Mouse (Mus musculus): ENCODE data around the gene Mybpc3. TPM values are rescaled to one million over a fixed set of nuclear protein-coding genes. Genes with fewer than 3 reads are reported as not detected.

The Mybpc3 gene
- polyA plus RNA-seq, 1 experiment from 2014 or later: 0.07 TPM

- Histone ChIP-seq H3K9me3 (ENCODE audit: control insufficient read depth, low read length) (no peaks in the 10 kb centered on the region), H3K4me2 (replicated peaks; ENCODE audit: low read depth) (no peak within 1 kb of the TSS), H3K27me3 (ENCODE audit: control insufficient read depth, insufficient read depth, low read length) (no peaks in the 10 kb centered on the region), H3K4me3 (ENCODE audit: low read depth, low read length) (no peak within 1 kb of the TSS), H3K36me3 (ENCODE audit: control insufficient read depth, insufficient read depth, low read length) (no peaks in the 10 kb centered on the region), H3K9ac (ENCODE audit: low read length) (no peak within 1 kb of the TSS), H3K4me1 (replicated peaks; ENCODE audit: control insufficient read depth, insufficient read depth) (no peaks in the 10 kb centered on the region), H3K27ac (replicated peaks) (peak within 1 kb of the TSS; percentile 35; the same call in 1 of the 2 replicates)
- ATAC-seq (ENCODE audit: low FRiP score, low TSS enrichment): no peak
- no peak for TF ChIP-seq CTCF (IDR thresholded peaks at IDR 0.05; ENCODE audit: low read depth)
- TF ChIP-seq EP300 (optimal IDR thresholded peaks at IDR 0.05): no peak
- DNase-seq (ENCODE audit: low spot score): no peak
- 69% methylated on average over 13 of the region's 13 CpGs for WGBS
Measured at GRCm38 (mm10) chr2:91081775-91082695, 35.9 kb upstream of the Mybpc3 start, which contains the start of gene Spi1. Spi1 (plus strand) TSS chr2:91082390.

- Histone ChIP-seq H3K9ac (ENCODE audit: low read length) (no peak overlapping the region), H3K27me3 (ENCODE audit: control insufficient read depth, insufficient read depth, low read length) (no peaks in the 10 kb centered on the region), H3K27ac (replicated peaks) (peak overlapping the region; percentile 35; the same call in 1 of the 2 replicates), H3K4me3 (ENCODE audit: low read depth, low read length) (no peak overlapping the region), H3K36me3 (ENCODE audit: control insufficient read depth, insufficient read depth, low read length) (no peaks in the 10 kb centered on the region), H3K9me3 (ENCODE audit: control insufficient read depth, low read length) (no peaks in the 10 kb centered on the region), H3K4me1 (replicated peaks; ENCODE audit: control insufficient read depth, insufficient read depth) (no peaks in the 10 kb centered on the region), H3K4me2 (replicated peaks; ENCODE audit: low read depth) (no peak overlapping the region)
- TF ChIP-seq EP300 (optimal IDR thresholded peaks at IDR 0.05): no peak
- 66% methylated on average over 11 of the region's 11 CpGs for WGBS
- DNase-seq (ENCODE audit: low spot score): no peak
- peak; percentile 41; the same call in 1 of the 2 replicates for ATAC-seq (ENCODE audit: low FRiP score, low TSS enrichment)
Measured at GRCm38 (mm10) chr2:91082844-91083243, 35.1 kb upstream of the Mybpc3 start.

GRCm38 (mm10) chr2:91083366-91083940, 34.5 kb upstream of the Mybpc3 start:
- Histone ChIP-seq H3K4me1 (replicated peaks; ENCODE audit: control insufficient read depth, insufficient read depth) (no peaks in the 10 kb centered on the region), H3K27me3 (ENCODE audit: control insufficient read depth, insufficient read depth, low read length) (no peaks in the 10 kb centered on the region), H3K9ac (ENCODE audit: low read length) (no peak overlapping the region), H3K36me3 (ENCODE audit: control insufficient read depth, insufficient read depth, low read length) (no peaks in the 10 kb centered on the region), H3K27ac (replicated peaks) (no peak overlapping the region), H3K9me3 (ENCODE audit: control insufficient read depth, low read length) (no peaks in the 10 kb centered on the region), H3K4me2 (replicated peaks; ENCODE audit: low read depth) (no peak overlapping the region), H3K4me3 (ENCODE audit: low read depth, low read length) (no peak overlapping the region)
- no peak for DNase-seq (ENCODE audit: low spot score)
- TF ChIP-seq CTCF (IDR thresholded peaks at IDR 0.05; ENCODE audit: low read depth): no peak
- TF ChIP-seq EP300 (optimal IDR thresholded peaks at IDR 0.05): no peak
- WGBS: 56% methylated on average over 1 of the region's 1 CpGs
- no peak for ATAC-seq (ENCODE audit: low FRiP score, low TSS enrichment)

- no peaks in the 10 kb centered on the region for H3K4me1 ChIP-seq (replicated peaks; ENCODE audit: control insufficient read depth, insufficient read depth)
- 80% methylated on average over 15 of the region's 15 CpGs for WGBS
- no peaks in the 10 kb centered on the region for H3K9me3 ChIP-seq (ENCODE audit: control insufficient read depth, low read length)
- peak overlapping the region; percentile 35; the same call in 1 of the 2 replicates for H3K27ac ChIP-seq (replicated peaks)
- no peaks in the 10 kb centered on the region for H3K27me3 ChIP-seq (ENCODE audit: control insufficient read depth, insufficient read depth, low read length)
- DNase-seq (ENCODE audit: low spot score) (no peak), ATAC-seq (ENCODE audit: low FRiP score, low TSS enrichment) (no peak)
- no peak overlapping the region for H3K4me2 ChIP-seq (replicated peaks; ENCODE audit: low read depth)
- no peak overlapping the region for H3K4me3 ChIP-seq (ENCODE audit: low read depth, low read length)
- no peak overlapping the region for H3K9ac ChIP-seq (ENCODE audit: low read length)
- no peaks in the 10 kb centered on the region for H3K36me3 ChIP-seq (ENCODE audit: control insufficient read depth, insufficient read depth, low read length)
- TF ChIP-seq EP300 (optimal IDR thresholded peaks at IDR 0.05): no peak
- no peak for TF ChIP-seq CTCF (IDR thresholded peaks at IDR 0.05; ENCODE audit: low read depth)
Measured at GRCm38 (mm10) chr2:91084179-91084820, 33.6 kb upstream of the Mybpc3 start.

- H3K4me1 ChIP-seq (replicated peaks; ENCODE audit: control insufficient read depth, insufficient read depth): no peaks in the 10 kb centered on the region
- TF ChIP-seq EP300 (optimal IDR thresholded peaks at IDR 0.05) (no peak), CTCF (IDR thresholded peaks at IDR 0.05; ENCODE audit: low read depth) (no peak)
- DNase-seq (ENCODE audit: low spot score) (no peak), ATAC-seq (ENCODE audit: low FRiP score, low TSS enrichment) (no peak)
- H3K4me3 ChIP-seq (ENCODE audit: low read depth, low read length): no peak overlapping the region
- H3K4me2 ChIP-seq (replicated peaks; ENCODE audit: low read depth): no peak overlapping the region
- no peaks in the 10 kb centered on the region for H3K27me3 ChIP-seq (ENCODE audit: control insufficient read depth, insufficient read depth, low read length)
- WGBS: 84% methylated on average over 14 of the region's 14 CpGs
- H3K9me3 ChIP-seq (ENCODE audit: control insufficient read depth, low read length): no peaks in the 10 kb centered on the region
- H3K9ac ChIP-seq (ENCODE audit: low read length): no peak overlapping the region
- no peak overlapping the region for H3K27ac ChIP-seq (replicated peaks)
- no peaks in the 10 kb centered on the region for H3K36me3 ChIP-seq (ENCODE audit: control insufficient read depth, insufficient read depth, low read length)
Measured at GRCm38 (mm10) chr2:91085494-91086391, 32.2 kb upstream of the Mybpc3 start.

Measured in stomach, postnatal 0 days (tissue).